Mouse (Mus musculus): ENCODE data around the gene Cfap97.

DNA sequence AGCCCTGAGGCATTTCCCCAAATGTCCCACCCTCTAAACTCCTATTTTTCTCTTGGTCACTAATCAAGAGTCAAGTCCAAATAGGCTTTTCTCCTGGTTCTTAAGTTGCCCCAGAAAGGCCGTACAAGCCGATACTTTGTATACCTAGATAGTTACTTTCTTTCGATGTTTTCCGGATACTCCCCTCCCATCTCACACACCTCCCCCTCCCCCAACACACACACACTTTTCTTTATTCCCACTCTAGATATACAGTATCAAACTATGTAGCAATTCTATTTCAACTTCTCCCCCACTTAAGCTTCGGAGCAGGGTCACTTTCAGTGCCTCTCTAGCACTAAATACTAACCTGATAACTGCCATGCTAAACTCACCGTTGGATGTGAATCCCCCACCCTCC is 54.5 kb downstream of the Cfap97 start:
- no peak for TF ChIP-seq CTCF (IDR thresholded peaks at IDR 0.05; ENCODE audit: borderline replicate concordance, control insufficient read depth, extremely low read depth, insufficient read depth, low read length, poor library complexity)
- TF ChIP-seq POLR2A (IDR thresholded peaks at IDR 0.05; ENCODE audit: control insufficient read depth, extremely low read depth, insufficient read depth, low read length, poor library complexity) = no peak

All from thymus, adult 2 months (tissue).